Mouse (Mus musculus): ENCODE results near the gene Dyx1c1. TPM values are rescaled to one million over a fixed set of nuclear protein-coding genes. Genes with fewer than 3 reads are reported as not detected.

The Dyx1c1 gene
- 1 to 10 TPM; 1.8 to 2.2 TPM for total RNA-seq (2021)
- long read RNA-seq, experiment 1, partial matches to known transcripts: 0 of 6 reads
- long read RNA-seq, experiment 1, other reads (novel, unspliced or antisense): 4 of 6 reads
- long read RNA-seq, experiment 2: 0 reads

- DNase-seq (ENCODE audit: low spot score in 2 of 2): peak; percentile 74 to 76
These were observed at the start of gene Dyx1c1, which contains the start of gene Gm44503 for GRCm38 (mm10) chr9:72958521-72959450. Gene Dyx1c1, plus strand, starts transcription at chr9:72958785. Gene Gm44503, plus strand, starts transcription at chr9:72958852.

GRCm38 (mm10) chr9:72911381-72911780 lies 47.2 kb upstream of the Dyx1c1 start:
- no peak for DNase-seq (ENCODE audit: low spot score in 2 of 2)

GRCm38 (mm10) chr9:72913551-72913950 lies 45.0 kb upstream of the Dyx1c1 start:
- no peak for DNase-seq (ENCODE audit: low spot score in 2 of 2)

- no peak for DNase-seq (ENCODE audit: low spot score in 2 of 2)
These were observed 42.9 kb upstream of the Dyx1c1 start for GRCm38 (mm10) chr9:72915728-72916127.

GRCm38 (mm10) chr9:72923068-72923467 lies 35.5 kb upstream of the Dyx1c1 start:
- no peak for DNase-seq (ENCODE audit: low spot score in 2 of 2)

GRCm38 (mm10) chr9:72925021-72925934 lies 33.3 kb upstream of the Dyx1c1 start, which contains the start of gene Pygo1:
Gene Pygo1, plus strand, starts transcription at chr9:72925645.
- DNase-seq (ENCODE audit: low spot score in 2 of 2): peak; percentile 36 to 53

- no peak for DNase-seq (ENCODE audit: low spot score in 2 of 2)
These were observed 32.7 kb upstream of the Dyx1c1 start for GRCm38 (mm10) chr9:72925935-72926258.

- DNase-seq (ENCODE audit: low spot score in 2 of 2): peak; percentile 63 to 78
These were observed 27.3 kb upstream of the Dyx1c1 start for GRCm38 (mm10) chr9:72931166-72931790.

GRCm38 (mm10) chr9:72935309-72935708 lies 23.3 kb upstream of the Dyx1c1 start:
- no peak for DNase-seq (ENCODE audit: low spot score in 2 of 2)

GRCm38 (mm10) chr9:72936301-72936700 lies 22.3 kb upstream of the Dyx1c1 start:
- no peak for DNase-seq (ENCODE audit: low spot score in 2 of 2)

GRCm38 (mm10) chr9:72943424-72943823 lies 15.2 kb upstream of the Dyx1c1 start:
- DNase-seq (ENCODE audit: low spot score in 2 of 2): no peak

- DNase-seq (ENCODE audit: low spot score in 2 of 2): no peak
These were observed 14.3 kb upstream of the Dyx1c1 start for GRCm38 (mm10) chr9:72944286-72944685.

- DNase-seq (ENCODE audit: low spot score in 2 of 2): no peak
These were observed 11.6 kb upstream of the Dyx1c1 start for GRCm38 (mm10) chr9:72947010-72947409.

- DNase-seq (ENCODE audit: low spot score in 2 of 2): no peak
These were observed 9.0 kb upstream of the Dyx1c1 start for GRCm38 (mm10) chr9:72949572-72949971.

- no peak for DNase-seq (ENCODE audit: low spot score in 2 of 2)
These were observed 3.8 kb upstream of the Dyx1c1 start for GRCm38 (mm10) chr9:72954746-72955145.

GRCm38 (mm10) chr9:72955546-72955945 lies 3.0 kb upstream of the Dyx1c1 start:
- peak; percentile 31 to 42 for DNase-seq (ENCODE audit: low spot score in 2 of 2)

GRCm38 (mm10) chr9:72961346-72961745 lies 2.8 kb downstream of the Dyx1c1 start:
- DNase-seq (ENCODE audit: low spot score in 2 of 2): no peak

- DNase-seq (ENCODE audit: low spot score in 2 of 2): no peak
These were observed 3.4 kb downstream of the Dyx1c1 start for GRCm38 (mm10) chr9:72961959-72962358.

- DNase-seq (ENCODE audit: low spot score in 2 of 2): peak; percentile 48 to 70
These were observed 9.9 kb downstream of the Dyx1c1 start for GRCm38 (mm10) chr9:72968349-72969061.

- no peak for DNase-seq (ENCODE audit: low spot score in 2 of 2)
These were observed 11.3 kb downstream of the Dyx1c1 start for GRCm38 (mm10) chr9:72969874-72970273.

All from left cerebral cortex, adult 18-20 months (tissue).